Mouse (Mus musculus) splenic B cell, adult 2 months (primary cell): ENCODE measurements around the gene Slc6a9.
A peak's percentile ranks its signal among the peaks of the same experiment; 100 is the strongest.

ENCODE experiments used
- DNase-seq: peaks from one replicate; pipeline ENCODE4 v3.0.0-alpha.2; 2011; ENCODE audit warnings: low read depth, low spot score
- H3K27me3 ChIP-seq: 2 replicates; pipeline ENCODE4 v1.6.1; 2012; ENCODE audit warnings: mild to moderate bottlenecking, low read length, moderate library complexity, mixed read lengths; ENCODE audit not compliant: control insufficient read depth, poor library complexity, insufficient read depth, severe bottlenecking
- H3K36me3 ChIP-seq: 2 replicates; pipeline ENCODE4 v1.6.1; 2012; ENCODE audit warnings: mild to moderate bottlenecking, low read length, moderate library complexity, mixed read lengths; ENCODE audit not compliant: control insufficient read depth, poor library complexity, insufficient read depth, severe bottlenecking

Slc6a9 gene

GRCm38 (mm10) chr4:117878703-117879102 is 44.4 kb downstream of the Slc6a9 start:
- no peaks in the 10 kb centered on the region for H3K36me3 ChIP-seq
- H3K27me3 ChIP-seq, result no peaks in the 10 kb centered on the region
- no peak for DNase-seq

DNA sequence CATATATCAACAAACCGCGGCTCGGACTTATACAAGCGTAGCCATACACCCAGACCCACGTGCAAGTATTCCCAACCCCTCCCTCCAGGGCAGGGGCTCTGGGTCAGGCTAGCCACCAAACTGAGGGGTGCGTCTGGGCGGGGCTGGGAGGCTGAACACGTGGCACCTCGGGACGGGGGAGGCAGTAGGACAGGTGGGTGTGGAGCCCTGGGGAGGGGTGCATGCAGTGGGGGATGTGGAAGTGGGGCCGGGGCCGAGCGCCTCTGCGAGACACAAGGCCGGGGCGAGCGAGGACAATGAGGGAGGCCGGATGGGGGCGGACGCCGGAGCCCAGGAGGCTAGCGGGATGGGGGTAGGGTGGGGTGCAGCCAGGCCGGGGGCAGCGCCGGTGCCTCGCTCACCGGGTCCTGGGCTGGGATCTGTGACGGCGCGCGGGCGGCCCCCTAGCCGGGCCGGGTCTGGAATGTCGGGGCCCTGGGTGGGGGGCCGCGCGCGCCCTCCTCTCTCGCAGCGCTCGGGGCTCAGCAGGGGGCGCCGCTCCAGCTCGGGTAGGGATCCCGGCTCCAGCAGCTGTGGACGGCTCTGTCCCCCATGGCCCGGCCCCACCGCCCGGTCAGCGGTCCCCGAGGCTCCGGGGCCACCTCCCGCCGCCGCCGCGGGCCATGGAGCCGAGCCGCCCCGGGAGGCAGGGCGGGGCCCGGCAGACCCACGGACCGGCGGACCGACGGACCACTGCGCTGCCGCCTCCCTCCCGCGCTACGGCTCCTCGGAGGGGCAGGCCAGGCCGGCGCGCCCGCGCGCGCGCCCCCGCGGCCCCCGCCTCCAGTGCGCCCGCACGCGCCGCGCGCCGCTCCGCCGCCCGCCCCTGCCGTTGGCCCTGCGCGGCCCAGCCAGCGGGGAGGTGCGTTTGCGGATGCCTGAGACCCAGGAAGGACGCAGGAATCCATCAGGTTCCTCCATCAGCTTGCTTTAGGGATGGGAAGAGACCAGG is 48.7 kb downstream of the Slc6a9 start, which contains the start of gene B4galt2:
Gene B4galt2 (minus strand): TSS at position 787 of the 991 bp plus-strand sequence.
- DNase-seq, result peak; percentile 18
- H3K36me3 ChIP-seq, result peaks cover 7% of the 10 kb centered on the region

GRCm38 (mm10) chr4:117884146-117884545 is 49.8 kb downstream of the Slc6a9 start:
- no peaks in the 10 kb centered on the region for H3K27me3 ChIP-seq
- H3K36me3 ChIP-seq, result peaks cover 7% of the 10 kb centered on the region
- DNase-seq, result no peak

More for the DNA sequence above, 48.7 kb downstream of the Slc6a9 start, which contains the start of gene B4galt2:
- H3K27me3 ChIP-seq, result no peaks in the 10 kb centered on the region

DNA sequence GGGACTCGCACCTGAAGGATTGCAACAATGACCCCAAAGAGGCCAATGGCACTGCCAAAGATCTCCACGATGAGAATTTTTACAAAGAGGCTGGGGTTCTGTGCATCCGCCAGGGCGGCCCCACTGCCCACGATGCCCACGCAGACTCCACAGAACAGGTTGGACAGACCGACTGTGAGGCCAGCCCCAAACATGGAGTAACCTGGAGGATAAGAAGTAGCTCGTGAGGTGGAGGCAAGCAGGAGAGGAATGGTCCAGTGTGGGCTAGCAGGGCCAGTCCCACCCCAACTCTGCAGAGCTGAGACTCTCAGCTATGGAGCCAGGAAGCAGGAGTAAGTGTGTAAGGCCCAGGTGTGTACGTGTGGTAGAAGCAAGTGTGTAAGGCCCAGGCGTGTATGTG is 50.8 kb downstream of the Slc6a9 start:
- H3K36me3 ChIP-seq, result peaks cover 7% of the 10 kb centered on the region
- H3K27me3 ChIP-seq, result no peaks in the 10 kb centered on the region
- no peak for DNase-seq

DNA sequence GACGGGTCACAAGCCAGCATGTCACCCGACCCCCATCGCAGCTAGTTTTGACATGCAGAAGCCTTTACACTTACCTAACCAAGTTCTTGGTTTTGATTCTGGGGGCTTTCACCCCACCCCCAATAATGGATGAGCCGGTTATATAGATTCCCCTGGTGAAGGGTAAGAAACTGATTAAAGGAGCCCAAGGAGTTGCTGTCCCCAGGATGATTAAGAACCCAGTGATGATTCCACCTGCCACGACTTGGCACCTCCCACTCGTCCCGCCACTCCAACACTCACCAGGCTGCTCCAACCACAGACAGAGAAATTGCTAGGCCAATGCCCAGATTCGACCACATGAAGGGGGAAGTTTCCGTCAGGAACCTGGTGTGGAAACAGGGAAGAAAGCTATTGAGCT is 51.7 kb downstream of the Slc6a9 start:
- peaks cover 7% of the 10 kb centered on the region for H3K36me3 ChIP-seq
- no peak for DNase-seq
- no peaks in the 10 kb centered on the region for H3K27me3 ChIP-seq

GRCm38 (mm10) chr4:117886644-117887043 is 52.3 kb downstream of the Slc6a9 start:
- Histone ChIP-seq H3K36me3 (peaks cover 7% of the 10 kb centered on the region), H3K27me3 (no peaks in the 10 kb centered on the region)
- peak; percentile 60 for DNase-seq

GRCm38 (mm10) chr4:117887133-117887532 is 52.8 kb downstream of the Slc6a9 start, which contains the start of gene Atp6v0b:
TSS of gene Atp6v0b (minus strand) at chr4:117887333.
- Histone ChIP-seq H3K36me3 (peaks cover 7% of the 10 kb centered on the region), H3K27me3 (no peaks in the 10 kb centered on the region)
- peak; percentile 94 for DNase-seq

DNA sequence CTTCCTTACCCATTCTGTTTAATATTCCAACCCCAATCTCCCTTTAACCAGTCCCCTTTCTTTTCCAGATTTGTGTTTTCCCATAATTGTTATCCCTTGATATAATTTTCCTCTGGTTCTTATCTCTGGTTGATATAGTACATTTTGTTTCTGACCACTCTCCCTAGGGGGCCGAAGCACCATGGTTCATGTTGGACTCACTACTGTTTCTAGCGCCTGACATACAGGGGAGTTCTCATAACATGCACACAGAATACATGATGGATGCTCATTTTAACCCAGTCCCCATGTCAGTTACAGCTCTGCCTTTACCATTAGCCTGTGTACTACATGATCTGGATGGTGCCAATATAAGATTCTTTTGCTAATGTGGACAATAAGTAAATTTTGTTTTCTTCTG is 53.6 kb downstream of the Slc6a9 start:
- no peak for DNase-seq
- Histone ChIP-seq H3K27me3 (no peaks in the 10 kb centered on the region), H3K36me3 (peaks cover 7% of the 10 kb centered on the region)

- no peak for DNase-seq
- H3K36me3 ChIP-seq, result peaks cover 3% of the 10 kb centered on the region
- H3K27me3 ChIP-seq, result no peaks in the 10 kb centered on the region
Observed at GRCm38 (mm10) chr4:117889471-117889870, 55.2 kb downstream of the Slc6a9 start.

- DNase-seq, result no peak
- Histone ChIP-seq H3K27me3 (no peaks in the 10 kb centered on the region), H3K36me3 (peaks cover 2% of the 10 kb centered on the region)
Observed at GRCm38 (mm10) chr4:117890031-117890430, 55.7 kb downstream of the Slc6a9 start.

DNA sequence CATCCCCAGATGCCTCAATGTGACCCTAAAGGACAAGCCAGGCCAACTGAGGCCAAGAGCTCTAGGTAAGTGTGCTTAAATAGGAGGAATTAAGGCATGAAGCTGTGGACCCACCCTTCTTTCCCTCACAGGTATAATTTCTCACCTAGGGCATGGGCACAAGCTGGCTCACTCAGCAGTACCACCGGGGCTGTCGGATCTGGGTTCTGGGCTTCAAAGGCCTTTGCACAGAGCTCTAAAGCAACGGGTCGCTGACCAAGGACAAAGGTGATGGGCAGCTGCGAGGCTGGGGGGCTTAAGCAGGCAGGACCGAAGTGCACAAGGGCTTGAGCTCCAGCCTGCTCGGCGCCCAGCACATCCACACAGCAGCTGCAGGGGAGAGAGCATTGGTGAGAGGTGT is 56.4 kb downstream of the Slc6a9 start:
- Histone ChIP-seq H3K36me3 (no peaks in the 10 kb centered on the region; the same call in none of the 2 replicates), H3K27me3 (no peaks in the 10 kb centered on the region)
- no peak for DNase-seq

- H3K36me3 ChIP-seq, result no peaks in the 10 kb centered on the region; the same call in none of the 2 replicates
- peak; percentile 88 for DNase-seq
- no peaks in the 10 kb centered on the region for H3K27me3 ChIP-seq
Observed at GRCm38 (mm10) chr4:117891738-117892161, 57.4 kb downstream of the Slc6a9 start, which contains the start of gene Dph2. TSS of gene Dph2 (minus strand) at chr4:117892032.

- Histone ChIP-seq H3K27me3 (no peaks in the 10 kb centered on the region), H3K36me3 (no peaks in the 10 kb centered on the region; the same call in none of the 2 replicates)
- DNase-seq, result peak; percentile 80
Observed at GRCm38 (mm10) chr4:117893376-117893775, 59.1 kb downstream of the Slc6a9 start.

GRCm38 (mm10) chr4:117894601-117895000 is 60.3 kb downstream of the Slc6a9 start:
- no peak for DNase-seq
- no peaks in the 10 kb centered on the region for H3K27me3 ChIP-seq

DNA sequence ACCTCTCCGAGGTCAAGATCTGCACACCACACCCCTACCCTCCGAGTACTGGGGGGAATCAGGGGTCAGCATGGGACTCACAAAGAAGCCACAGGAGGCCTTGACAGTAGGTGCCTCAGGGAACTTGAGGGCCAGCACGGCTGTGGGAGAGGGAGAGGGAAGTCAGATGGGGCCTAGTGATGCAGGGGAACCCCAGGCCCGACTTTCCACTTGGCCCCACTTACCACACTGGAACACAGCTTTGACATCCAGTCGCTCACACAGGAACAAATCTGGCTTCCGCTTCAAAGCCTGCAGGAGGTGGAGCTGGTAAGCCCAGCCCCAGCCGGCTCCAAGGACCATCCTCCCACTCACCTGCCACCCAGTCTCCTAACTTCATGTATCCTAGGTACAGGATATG is 61.0 kb downstream of the Slc6a9 start:
- Histone ChIP-seq H3K36me3 (no peaks in the 10 kb centered on the region; the same call in none of the 2 replicates), H3K27me3 (no peaks in the 10 kb centered on the region)
- no peak for DNase-seq

More at GRCm38 (mm10) chr4:117894601-117895000, 60.3 kb downstream of the Slc6a9 start:
- H3K36me3 ChIP-seq, result no peaks in the 10 kb centered on the region; the same call in none of the 2 replicates
